Mouse (Mus musculus) thymus, postnatal 4 days (tissue): Measurements from ENCODE around the gene Rgs7.
A peak's percentile ranks its signal among the peaks of the same experiment; 100 is the strongest.

Source experiments
- DNase-seq: peaks from one replicate; pipeline ENCODE4 v3.0.0; 2021

The Rgs7 gene

DNA sequence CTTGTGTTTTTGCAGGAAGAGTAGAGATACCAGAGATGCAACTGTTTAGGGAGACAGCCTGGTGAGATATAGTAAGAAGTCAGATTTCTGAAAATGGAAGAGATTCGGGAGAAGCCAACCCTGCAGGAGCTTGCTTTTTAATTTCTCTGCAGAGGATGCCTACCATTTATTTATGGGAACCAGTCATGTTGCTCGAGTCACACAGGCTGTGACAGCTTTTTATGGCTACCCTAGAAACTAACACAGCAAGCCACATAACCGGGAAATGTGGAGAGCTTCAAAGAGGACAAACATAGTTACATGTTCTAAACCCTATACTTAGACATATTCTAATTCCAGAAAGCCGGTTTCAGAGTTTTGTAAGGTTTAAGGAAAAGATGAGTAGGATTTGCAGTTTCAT is 349.2 kb downstream of the Rgs7 start:
- DNase-seq: no peak

- no peak for DNase-seq
These were observed 363.8 kb downstream of the Rgs7 start for GRCm38 (mm10) chr1:175128525-175128924.

GRCm38 (mm10) chr1:175124416-175124815 is 367.9 kb downstream of the Rgs7 start:
- DNase-seq: no peak

DNA sequence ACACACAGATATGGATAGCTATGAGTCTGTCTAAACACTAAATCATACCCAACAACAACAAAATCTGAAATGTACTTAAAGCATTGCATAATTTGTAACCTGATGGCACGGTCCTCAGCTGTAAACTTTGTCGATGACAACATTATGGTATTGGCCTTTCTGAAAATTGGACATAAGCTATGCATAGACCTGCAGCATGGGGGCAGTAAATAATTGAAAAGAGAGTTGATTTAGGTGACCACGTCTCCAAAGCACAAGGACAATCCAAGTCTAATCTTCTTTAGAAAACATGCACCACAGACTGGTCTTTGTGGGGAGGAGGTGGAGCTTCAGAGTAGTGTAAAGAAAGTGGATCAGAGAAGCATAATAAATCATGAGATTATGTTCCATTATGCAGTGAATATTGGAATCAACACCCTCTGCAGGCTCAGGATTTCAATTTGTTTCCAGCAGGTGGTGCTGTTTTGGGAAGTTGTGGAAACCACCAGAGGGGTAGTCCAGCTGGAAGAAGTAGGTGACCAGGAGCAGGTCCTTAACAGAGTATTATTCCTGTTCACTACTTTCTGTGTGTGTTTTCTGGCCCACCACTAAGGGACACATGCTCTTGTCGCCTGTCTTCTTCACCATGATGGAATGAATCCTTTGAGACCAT is 373.3 kb downstream of the Rgs7 start:
- DNase-seq: no peak

DNA sequence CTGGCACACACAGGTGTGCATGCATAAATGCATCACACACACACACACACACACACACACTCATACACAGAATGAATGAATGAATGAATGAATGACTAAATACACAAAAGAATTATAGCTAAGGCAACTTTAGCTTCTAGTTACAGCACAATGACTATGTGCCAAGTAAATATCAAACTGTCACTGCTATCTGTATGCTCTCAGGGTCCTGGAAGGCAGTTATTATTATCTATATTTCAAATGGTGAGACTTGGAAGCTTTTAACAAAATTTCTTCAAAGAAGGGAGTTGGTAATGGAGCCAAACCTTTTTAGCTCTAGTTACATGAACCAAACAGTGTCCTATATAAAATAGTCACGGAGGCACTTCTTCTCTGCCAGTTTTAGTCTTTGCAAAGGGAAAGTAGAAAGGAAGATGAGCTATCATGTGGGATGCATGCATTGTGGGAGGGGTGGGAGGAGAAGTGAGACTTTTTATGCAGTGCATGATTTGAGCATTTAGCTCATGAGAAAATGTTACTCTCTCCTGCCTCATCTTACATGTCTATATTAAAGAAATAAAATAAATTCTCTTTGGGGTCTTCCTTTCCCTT is 383.9 kb downstream of the Rgs7 start:
- DNase-seq: no peak

DNA sequence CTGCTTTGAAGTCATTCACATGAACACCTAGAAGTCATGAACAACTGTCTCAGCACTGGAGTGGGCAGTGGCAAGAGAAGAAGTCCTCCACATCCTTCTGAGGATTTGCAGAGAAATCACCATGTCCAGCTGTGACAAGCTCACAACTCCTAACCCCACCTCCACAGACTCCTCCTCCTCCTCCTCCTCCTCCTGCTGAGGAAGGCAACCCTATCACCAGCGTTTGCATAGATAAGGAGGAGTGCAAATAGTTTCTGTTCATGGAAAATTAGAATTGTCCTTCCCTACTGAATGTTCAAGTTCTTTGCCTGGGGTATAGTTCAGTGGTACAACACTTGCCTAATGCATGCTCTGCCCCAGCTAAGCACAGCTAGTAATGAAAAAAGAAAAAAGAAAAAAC is 386.0 kb downstream of the Rgs7 start:
- no peak for DNase-seq

DNA sequence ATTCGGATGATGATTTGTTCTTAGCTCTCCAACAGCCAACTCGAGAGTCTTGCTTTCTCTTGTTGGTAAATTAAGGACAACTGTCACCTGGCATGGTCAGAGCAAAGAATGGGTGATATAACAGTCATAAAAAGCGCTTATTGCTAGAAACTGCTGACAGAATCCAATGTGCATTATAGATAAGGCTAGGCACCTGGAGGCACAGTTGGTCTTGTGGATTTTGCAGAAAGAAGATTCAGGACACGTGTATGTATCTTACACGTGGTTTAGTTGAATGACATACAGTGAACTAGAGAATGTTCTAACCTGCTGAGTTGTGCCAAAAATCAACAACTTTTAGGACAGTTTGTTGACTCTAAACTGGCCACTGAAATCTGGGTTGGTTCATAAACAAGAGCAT is 386.9 kb downstream of the Rgs7 start:
- DNase-seq: no peak

- no peak for DNase-seq
These were observed 395.3 kb downstream of the Rgs7 start for GRCm38 (mm10) chr1:175097014-175097413.

DNA sequence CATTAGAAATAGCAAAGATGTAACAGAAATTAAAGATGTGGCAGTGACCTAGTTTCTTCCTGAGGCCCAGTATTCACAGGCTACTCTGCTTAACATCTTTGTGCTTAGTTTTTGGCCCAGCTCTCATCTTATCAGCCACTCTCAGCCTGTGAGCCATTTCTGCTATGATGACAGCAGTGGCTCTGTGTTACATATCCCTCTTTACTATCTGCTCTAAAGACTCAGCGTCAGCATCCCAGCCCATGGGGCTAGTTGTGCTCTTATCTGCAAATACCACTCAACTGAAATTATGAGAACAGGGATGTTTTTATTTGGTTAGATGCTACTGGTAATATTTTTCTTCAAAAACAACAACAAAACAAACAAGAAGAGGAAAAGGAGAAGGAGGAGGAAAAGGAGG is 410.2 kb downstream of the Rgs7 start:
- no peak for DNase-seq

DNA sequence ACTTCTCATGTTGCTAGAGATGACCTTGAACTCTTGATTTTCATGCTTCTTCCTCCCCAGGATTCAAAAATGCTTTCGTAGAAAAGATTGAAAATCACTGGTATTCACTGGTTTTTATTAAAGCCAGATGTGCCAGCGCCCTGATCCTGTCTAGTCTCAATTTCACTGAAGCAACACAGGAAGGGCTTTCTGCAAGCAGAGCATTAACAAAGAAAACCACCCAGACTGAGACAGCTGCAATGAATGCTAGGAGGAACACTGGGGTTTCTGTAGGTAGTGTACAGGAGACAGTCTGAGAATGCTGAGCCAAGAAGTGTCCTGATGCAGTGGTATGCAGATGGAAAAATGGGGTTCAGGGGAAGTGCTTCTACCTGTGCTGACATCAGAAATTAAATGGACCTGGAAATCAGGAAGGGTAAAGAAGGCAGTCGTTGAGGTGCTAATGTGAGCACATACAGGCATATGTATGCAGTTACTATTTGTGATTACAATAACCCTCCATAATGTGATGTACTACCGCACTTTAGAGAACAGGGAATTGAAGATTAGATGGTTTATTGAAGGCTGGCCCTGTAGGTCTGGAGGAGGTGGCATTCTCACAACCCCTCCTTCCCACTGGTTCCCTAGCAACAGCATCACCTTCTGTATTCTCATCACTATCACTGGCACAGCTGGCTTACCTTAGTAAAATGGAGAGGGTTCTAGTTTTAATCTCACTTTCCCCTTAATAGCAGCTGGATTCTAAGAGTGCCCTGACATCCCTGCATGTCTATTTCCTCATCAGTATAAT is 412.3 kb downstream of the Rgs7 start:
- DNase-seq: no peak

DNA sequence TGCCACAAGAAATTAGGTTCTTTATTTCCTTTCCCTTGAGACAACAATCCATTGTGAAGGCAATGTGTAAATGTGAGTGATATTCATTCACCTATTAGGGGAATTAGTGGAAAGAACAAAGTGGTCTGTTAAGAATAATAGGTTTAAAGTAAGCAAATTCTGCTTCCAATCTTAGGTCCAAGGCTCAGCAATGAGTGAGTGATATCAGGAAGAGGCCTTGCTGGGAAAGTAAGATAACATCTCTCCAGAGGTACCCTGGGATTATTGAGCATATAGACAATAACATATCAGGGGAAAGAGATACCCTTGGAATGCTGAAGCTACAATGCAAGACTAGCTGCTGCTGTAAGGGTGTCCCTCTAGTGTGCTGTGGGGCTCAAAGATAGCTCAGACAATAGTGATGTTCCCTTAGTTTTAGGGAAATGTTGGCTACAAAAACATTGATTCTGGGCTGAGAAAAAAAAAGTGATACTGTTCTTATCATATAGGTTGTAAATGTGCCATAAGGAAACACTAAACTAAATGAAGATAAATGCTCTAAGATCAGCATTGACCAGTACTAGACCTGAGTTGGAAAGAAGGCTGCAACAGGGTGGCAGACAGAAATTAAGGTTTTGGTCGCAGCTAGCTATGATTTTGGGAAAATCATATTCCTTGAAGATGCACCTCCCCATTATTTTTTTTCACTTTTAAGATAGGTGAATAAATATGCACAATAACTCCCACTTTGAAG is 418.6 kb downstream of the Rgs7 start:
- DNase-seq: no peak

- DNase-seq: no peak
These were observed 422.5 kb downstream of the Rgs7 start for GRCm38 (mm10) chr1:175069758-175070290.

DNA sequence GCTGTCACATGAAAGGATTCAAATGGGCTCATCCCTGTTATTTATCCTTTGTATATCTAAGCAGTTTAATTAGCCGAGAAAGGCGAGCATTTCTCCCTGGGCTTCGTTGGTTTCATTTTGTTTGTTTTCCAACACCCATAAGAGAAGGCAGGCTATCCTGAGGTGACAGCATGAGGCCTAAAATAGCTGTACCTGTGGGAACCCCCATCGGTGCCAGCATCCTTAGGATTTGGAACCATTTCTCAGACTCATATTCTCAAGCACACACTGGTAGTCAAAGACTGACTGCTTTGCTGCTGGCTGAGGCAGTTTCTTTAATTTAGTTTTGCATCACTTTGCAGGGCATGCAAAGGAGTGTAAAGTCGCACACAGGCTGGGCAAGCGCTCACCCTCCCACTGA is 443.2 kb downstream of the Rgs7 start:
- no peak for DNase-seq

GRCm38 (mm10) chr1:175041167-175041817 is 451.0 kb downstream of the Rgs7 start:
- DNase-seq: peak; percentile 18

- DNase-seq: no peak
These were observed 452.3 kb downstream of the Rgs7 start for GRCm38 (mm10) chr1:175040038-175040437.

- no peak for DNase-seq
These were observed 452.7 kb downstream of the Rgs7 start for GRCm38 (mm10) chr1:175039567-175039966.

DNA sequence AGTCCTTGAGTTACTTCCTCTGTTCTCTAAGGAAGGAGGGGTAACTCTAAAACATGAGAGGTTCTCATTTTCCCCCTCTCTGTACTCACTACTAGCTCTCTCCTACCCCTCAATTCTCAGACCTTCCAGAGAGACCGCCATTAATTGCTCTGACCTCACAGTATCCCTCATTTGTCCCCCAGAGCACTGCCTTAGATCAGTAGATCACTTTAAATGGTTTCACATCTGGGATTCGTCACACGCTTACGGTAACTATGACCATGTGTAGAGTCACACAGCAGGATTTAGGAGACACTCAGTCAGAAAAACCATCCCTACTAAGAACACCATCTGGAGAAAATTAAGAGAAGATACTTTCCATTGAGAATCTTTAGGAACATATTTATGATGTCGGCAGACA is 456.8 kb downstream of the Rgs7 start:
- DNase-seq: no peak

GRCm38 (mm10) chr1:175032015-175032414 is 460.3 kb downstream of the Rgs7 start:
- no peak for DNase-seq

DNA sequence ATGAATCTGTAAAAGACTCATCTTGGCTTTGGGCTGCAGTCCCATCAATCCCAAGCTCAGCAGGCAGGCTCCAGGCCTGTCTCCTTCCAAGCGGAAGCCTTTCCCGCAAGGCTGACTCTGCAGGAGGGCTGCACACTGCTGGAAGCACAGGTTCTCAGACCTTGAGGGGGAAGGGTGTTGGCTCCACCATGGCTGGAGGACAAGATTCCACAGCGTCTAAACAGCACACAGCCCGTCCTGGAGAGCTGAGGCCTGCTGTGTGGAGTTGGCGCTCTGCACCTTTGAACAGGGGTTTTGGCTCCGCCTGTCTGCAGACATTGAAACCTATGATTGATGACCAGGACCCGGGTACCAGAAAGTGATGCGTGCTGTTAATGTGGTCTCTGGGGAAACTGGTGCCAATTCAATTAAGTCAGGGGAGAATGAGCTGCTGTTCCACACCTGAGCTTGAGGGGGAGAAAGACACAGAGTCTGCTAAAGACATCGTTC is 463.5 kb downstream of the Rgs7 start:
- no peak for DNase-seq

DNA sequence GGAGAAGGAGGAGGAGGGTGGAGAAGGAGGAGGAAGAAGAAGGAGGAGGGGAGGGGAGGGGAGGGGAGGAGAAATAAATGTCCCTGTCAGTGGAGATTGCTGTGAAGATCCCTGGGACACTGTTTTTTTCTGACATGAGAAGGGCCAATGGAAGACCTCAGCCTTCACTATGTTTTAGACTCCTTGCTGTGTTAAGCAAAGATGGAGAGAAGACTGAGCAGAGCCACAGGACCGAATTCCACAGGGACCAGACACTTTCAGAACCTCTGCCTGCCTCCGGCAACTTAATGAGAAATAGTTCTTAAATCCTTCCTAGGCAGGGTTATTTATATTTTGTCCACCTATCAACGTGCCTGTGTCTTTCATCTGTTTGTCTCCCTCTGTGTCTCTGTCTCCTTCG is 464.0 kb downstream of the Rgs7 start:
- no peak for DNase-seq

GRCm38 (mm10) chr1:175025781-175026309 is 466.5 kb downstream of the Rgs7 start:
- no peak for DNase-seq

- no peak for DNase-seq
These were observed 468.2 kb downstream of the Rgs7 start for GRCm38 (mm10) chr1:175024136-175024535.
